Mouse (Mus musculus) CD4-positive, CD25-positive, alpha-beta regulatory T cell, adult 9 weeks (primary cell): Measurements from ENCODE around the gene Slc30a5. TPM values are rescaled to one million over a fixed set of nuclear protein-coding genes. Genes with fewer than 3 reads are reported as not detected.

Source experiments
- polyA plus RNA-seq: library from polyadenylated mRNA; unstranded; fragments of 100-300 nt; shearing (Covaris generic); gene quantifications from one replicate; pipeline ENCODE4 v1.2.1, GENCODE M21; 2017

Gene Slc30a5
- 9.3 TPM for polyA plus RNA-seq

GRCm38 (mm10) chr13:100832741-100833639, at the start of gene Slc30a5:
Gene Slc30a5 (minus strand): TSS chr13:100833427.

GRCm38 (mm10) chr13:100786414-100786867, 46.8 kb downstream of the Slc30a5 start, which contains the start of gene Ccnb1:
Gene Ccnb1 (minus strand): TSS chr13:100786570.

GRCm38 (mm10) chr13:100775252-100776055, 57.8 kb downstream of the Slc30a5 start, which contains the start of gene Cenph:
Gene Cenph (minus strand): TSS chr13:100775899.

Other genes starting within 250 kb of the Slc30a5 start
- gene Marveld2, start 216.5 kb downstream of the Slc30a5 start, polyA plus RNA-seq, result 7.0 TPM
- 167 TPM for gene Ak6, start 182.4 kb downstream of the Slc30a5 start, polyA plus RNA-seq
- gene Rad17, start 182.4 kb downstream of the Slc30a5 start, polyA plus RNA-seq, result 30.2 TPM
- 5.1 TPM for gene Taf9, start 181.8 kb downstream of the Slc30a5 start, polyA plus RNA-seq
- gene Ccdc125, start 163.7 kb downstream of the Slc30a5 start, polyA plus RNA-seq, result 27.6 TPM
- 108 TPM for gene Cdk7, start 102.5 kb downstream of the Slc30a5 start, polyA plus RNA-seq
- 116 TPM for gene Mrps36, start 88.8 kb downstream of the Slc30a5 start, polyA plus RNA-seq
- 3.4 TPM for gene Cenph, start 57.5 kb downstream of the Slc30a5 start, polyA plus RNA-seq
- 9.2 TPM for gene Ccnb1, start 46.9 kb downstream of the Slc30a5 start, polyA plus RNA-seq